Mouse (Mus musculus) splenic B cell, adult 2 months (primary cell): ENCODE results near the gene Zscan4d.
"Not testable (repeated sequence)": the region's sequence is repeated elsewhere in the genome, so short reads cannot be mapped to it uniquely, and the experiment has no call there.

Experiments used
- DNase-seq: peaks from one replicate; pipeline ENCODE4 v3.0.0-alpha.2; 2011; ENCODE audit warnings: low read depth, low spot score
- H3K27me3 ChIP-seq: 2 replicates; pipeline ENCODE4 v1.6.1; 2012; ENCODE audit warnings: mild to moderate bottlenecking, low read length, moderate library complexity, mixed read lengths; ENCODE audit not compliant: control insufficient read depth, poor library complexity, insufficient read depth, severe bottlenecking
- H3K36me3 ChIP-seq: 2 replicates; pipeline ENCODE4 v1.6.1; 2012; ENCODE audit warnings: mild to moderate bottlenecking, low read length, moderate library complexity, mixed read lengths; ENCODE audit not compliant: control insufficient read depth, poor library complexity, insufficient read depth, severe bottlenecking

The Zscan4d gene

DNA sequence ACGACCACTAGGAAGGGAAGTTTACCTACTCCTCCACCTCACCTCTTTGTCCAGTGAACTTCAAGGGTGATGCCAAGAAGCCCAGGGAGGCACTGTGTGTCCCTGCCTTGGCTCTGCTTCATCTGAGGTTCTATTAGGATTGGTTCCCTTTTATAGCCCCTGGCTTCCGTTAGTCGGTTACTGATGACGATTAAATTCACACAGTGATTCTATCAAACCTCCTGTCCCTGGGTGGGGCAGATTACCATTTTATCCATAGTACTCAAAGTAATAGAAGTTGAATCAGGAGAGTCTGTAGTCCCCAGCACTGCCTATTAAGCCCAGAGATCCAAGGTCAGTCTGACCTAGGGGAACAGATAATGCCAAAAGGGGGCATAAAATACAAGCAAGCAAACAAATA is at the start of gene Zscan4d:
Gene Zscan4d, minus strand, starts transcription at position 101 of the 400 bp plus-strand sequence.
- not testable (repeated sequence) for H3K36me3 ChIP-seq, H3K27me3 ChIP-seq, DNase-seq

GRCm38 (mm10) chr7:11158036-11158435 is 7.9 kb downstream of the Zscan4d start:
- not testable (repeated sequence) for DNase-seq, H3K27me3 ChIP-seq, H3K36me3 ChIP-seq
